Mouse (Mus musculus): ENCODE data around the gene Gpr39.

DNA sequence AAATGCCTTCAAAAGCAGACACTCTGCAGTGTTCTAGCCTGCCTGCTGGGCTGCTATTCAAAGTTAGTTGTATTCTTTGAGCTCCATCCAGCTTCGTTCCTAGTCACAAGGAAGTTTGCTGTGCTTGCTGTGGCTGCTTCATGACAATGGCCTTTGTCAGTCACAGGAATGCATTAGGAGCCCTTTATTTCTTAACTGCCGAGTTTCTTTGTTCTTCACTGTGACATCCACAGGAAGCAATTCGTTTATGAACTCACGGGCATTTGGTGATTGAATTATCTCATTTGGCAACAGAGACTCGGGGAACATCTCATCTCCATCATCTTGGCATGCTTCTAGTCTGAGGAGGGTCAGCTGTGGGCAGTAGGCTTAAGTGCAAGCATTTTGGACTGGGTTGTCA, 177.9 kb downstream of the Gpr39 start:
- TF ChIP-seq MAFK (IDR thresholded peaks at IDR 0.05; ENCODE audit: insufficient read depth, low read depth, low read length): no peak
- TF ChIP-seq HCFC1 (IDR thresholded peaks at IDR 0.05; ENCODE audit: borderline replicate concordance, insufficient read depth, low read length): no peak
- TF ChIP-seq ZNF384 (IDR thresholded peaks at IDR 0.05; ENCODE audit: low read depth, low read length): no peak

Data from ES-E14 (cell line).